Mouse (Mus musculus): ENCODE measurements around the gene Serpinb6d.

Serpinb6d gene

GRCm38 (mm10) chr13:33661105-33661504, at the start of gene Serpinb6d:
Serpinb6d (plus strand) TSS chr13:33661405.
- DNase-seq, result no peak

DNA sequence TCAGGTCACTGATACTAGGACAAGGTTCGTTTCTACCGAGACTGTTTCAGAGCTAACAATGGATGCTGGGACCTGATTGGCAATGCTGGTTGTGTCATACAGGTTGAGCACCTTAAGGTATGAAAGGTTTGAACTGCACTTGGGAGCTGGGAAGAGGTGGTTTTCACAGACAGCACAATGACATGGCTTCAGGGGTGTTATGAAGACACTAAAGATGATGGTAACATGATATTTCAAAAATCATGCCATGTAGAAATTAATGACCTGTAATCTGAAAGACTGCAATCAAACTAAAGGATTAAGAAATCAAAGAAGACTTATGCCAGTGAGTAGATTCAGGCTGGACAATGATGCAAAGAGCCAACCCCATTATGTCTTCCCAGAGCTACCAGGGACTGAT, 38.3 kb upstream of the Serpinb6d start:
- no peak for DNase-seq

GRCm38 (mm10) chr13:33642540-33642939, 18.7 kb upstream of the Serpinb6d start:
- DNase-seq, result no peak

DNA sequence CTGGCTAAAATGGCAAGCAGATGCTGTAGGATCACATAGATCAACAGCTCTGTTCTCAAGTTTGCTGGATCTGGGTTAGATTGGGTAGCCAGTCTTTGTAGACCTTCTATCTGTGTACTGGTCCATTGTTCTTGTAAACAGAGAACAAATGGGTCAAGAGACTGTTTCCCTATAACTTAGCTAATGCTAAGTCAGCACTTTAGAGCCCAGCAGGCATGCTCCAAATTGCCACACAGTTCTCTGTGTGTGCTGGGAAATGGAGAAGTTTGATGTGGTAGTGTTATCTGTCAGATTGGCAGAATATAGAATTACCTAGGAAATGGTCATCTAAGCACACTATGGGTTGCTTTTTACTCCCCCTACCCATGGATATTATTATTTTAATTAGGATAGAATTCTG, 1.3 kb downstream of the Serpinb6d start:
- DNase-seq, result no peak

GRCm38 (mm10) chr13:33720296-33720695, 59.1 kb downstream of the Serpinb6d start:
- no peak for DNase-seq
